Mouse (Mus musculus) heart, adult 11 months (tissue): Measurements from ENCODE around the gene Mylk2.

Source experiments
- DNase-seq: peaks from one replicate; pipeline ENCODE4 v3.0.0; 2022

The Mylk2 gene

DNA sequence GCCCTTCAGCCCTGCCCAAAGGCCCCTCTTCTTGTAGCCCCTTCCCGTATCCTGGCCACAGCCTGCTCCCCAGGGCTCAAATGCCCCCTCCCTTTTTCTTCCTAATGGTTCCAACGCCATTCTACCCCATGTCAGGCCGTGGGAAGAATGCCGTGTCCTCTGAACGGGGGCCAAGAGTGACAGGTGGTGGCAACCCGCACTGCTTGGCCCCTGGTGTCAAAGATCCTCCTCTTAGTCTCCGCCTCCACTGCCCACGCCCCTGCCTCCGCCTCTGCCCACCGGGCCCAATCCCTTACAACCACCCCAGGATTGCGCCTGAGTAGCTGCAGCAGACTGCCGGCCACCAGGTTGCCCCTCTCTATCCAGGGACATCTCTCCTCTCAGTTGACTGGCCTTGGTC, at the start of gene Mylk2:
Gene Mylk2 (plus strand): TSS at position 322 of the 400 bp plus-strand sequence.
- no peak for DNase-seq

DNA sequence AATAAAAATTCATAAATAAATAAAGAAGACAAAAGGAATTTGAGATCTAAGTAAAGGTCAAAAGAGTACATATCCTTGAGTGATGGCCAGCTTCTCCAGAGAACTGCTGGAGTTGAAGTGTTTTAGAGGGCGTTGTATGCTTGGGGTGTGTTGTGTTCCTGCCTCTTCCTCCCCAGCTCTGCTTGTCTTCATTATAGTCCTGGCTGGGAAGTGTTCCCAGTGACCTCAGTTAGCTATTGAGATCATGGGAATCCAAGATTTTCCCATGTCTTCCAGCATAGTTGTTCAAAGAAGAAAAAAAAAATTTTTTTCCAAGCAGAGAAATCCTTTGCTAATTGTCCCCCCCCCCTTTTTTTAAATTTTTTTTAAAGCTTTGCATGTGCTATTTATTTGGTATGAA, 49.3 kb upstream of the Mylk2 start:
- peak; percentile 88 for DNase-seq

DNA sequence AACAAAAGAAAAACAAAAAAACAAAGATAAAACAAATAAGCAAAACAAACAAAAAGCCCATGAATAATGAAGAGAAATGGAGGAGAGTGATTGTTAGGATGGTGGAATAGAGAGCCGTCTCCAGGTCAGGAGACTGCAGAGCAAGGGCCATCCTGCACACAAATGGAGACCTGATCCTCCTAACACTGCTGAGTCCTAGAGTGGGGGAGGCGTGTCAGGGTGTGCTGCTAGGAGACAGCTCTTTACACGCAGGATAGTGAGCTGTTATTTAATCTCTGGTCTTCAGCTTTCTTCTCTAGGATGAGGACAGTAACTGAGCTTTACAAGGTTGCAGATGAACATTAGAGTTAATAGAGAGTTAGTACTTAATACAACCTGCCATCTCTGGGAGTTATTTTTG, 48.5 kb upstream of the Mylk2 start:
- peak; percentile 46 for DNase-seq

DNA sequence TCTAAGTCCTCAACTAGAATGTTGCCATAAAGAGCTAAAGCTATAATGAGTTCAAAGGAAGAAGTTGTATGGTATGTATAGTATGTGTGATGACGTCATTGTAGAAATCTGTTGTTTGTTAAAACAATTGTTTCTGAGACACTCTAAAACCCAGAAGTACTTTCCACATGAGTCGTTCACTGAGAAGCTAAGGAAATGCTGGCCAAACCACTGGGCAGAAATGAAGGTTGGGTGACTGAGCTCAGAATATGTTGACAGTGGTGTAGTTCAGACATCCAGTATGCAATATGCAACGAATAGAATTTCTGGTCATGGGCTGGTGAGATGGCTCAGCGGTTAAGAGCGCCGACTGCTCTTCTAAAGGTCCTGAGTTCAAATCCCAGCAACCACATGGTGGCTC, 47.8 kb upstream of the Mylk2 start:
- peak; percentile 16 for DNase-seq

DNA sequence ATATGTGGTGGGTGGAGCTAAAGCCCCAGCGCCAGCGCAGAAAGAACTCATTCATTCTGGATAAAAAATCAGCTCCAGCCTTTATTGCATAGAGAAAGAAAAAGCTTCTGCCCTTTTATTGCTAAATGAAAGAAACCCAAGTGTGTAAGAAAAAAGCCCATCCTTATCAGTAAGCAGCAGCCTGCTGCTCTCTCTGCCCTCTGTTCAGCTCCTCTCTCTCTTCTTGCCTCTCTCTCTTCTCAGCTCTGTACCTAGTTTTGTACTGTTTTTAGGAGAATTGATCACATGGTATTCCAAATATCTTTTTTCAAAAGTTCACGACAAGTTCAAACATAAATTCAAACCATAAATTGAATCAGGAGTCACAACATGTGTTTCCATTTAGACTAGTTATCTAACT, 32.9 kb upstream of the Mylk2 start:
- DNase-seq = no peak

GRCm38 (mm10) chr2:152880898-152881297, 30.3 kb upstream of the Mylk2 start:
- DNase-seq = peak; percentile 81

GRCm38 (mm10) chr2:152884101-152884645, 27.0 kb upstream of the Mylk2 start:
- DNase-seq = peak; percentile 83

DNA sequence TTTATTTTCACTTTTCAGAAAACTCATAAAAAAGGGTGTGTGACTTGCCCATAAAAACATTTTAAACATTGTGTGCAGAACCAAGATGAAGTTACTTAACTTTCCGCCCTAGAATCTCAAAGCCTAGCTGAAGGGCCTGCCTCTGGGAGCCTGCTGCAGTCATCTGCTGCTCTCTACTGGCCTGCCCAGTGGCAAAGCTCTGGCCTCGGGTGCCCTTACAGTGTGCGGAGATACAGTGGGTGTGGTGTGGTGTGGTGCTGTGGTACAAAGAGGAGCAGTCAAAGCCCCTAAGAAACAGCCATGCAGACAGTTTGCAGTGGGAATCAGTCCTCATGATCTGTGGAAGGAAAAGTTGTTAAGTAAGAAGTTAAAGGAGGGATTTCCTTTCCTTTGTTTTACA, 23.9 kb upstream of the Mylk2 start:
- DNase-seq = peak; percentile 44

DNA sequence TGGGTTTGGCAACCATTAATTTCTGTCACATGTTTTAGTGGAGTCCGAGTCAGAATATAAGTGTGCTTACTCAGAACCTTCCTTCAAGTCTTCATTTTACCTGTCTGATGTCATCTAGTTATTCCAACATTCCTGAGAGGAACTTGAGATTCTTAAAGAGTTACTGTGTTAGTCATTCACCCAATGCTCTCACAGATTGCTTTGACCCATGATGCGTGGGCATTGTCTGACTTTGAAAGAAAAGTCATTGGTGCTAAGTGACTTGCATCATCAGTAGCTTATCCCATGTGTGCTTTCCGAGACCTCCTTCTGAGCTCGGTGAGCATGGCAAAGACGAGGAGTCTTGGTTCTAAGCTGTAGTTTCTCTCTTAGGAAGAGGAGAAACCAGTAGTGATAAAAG, 22.4 kb upstream of the Mylk2 start:
- no peak for DNase-seq

DNA sequence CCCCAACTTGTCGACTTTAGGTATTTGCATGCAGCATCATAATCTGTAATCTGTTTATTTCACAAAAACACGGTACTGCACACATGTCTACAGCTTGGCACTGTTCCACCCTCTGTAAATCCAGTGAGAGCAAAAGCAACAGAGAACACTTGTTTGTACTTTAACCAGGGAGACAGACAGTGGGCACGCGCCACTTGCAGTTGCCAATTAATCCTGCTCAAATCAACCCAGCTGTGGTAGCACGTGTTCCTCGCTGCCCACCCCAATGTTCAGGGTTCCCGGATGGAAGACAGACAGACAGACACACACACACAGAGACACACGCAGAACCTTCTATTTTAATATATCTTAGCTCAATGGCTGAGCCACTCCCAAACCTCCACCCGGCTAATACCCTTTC, 15.3 kb upstream of the Mylk2 start:
- peak; percentile 70 for DNase-seq

DNA sequence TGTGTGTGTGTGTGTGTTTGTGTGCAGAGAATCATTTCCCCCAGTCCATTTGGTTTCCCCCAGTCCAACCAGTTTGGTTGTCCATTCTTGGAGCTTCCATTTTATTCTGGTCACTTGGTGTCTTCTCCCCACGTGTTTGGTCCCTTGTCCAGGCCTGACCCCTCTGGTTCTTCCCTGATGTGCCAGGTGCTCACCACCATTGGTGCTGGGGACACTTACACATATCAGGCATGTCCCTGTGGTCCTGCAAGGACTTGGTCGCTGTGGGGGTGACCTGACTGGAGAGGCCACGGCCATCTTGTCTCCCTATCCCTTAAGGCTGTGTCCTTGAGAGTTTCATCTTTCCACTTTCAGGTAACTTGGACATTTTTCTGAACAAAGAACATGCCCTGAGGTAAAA, 14.2 kb upstream of the Mylk2 start:
- DNase-seq = peak; percentile 61

GRCm38 (mm10) chr2:152899011-152899410, 12.1 kb upstream of the Mylk2 start:
- DNase-seq = no peak

GRCm38 (mm10) chr2:152901296-152901695, 9.9 kb upstream of the Mylk2 start:
- DNase-seq = peak; percentile 80

DNA sequence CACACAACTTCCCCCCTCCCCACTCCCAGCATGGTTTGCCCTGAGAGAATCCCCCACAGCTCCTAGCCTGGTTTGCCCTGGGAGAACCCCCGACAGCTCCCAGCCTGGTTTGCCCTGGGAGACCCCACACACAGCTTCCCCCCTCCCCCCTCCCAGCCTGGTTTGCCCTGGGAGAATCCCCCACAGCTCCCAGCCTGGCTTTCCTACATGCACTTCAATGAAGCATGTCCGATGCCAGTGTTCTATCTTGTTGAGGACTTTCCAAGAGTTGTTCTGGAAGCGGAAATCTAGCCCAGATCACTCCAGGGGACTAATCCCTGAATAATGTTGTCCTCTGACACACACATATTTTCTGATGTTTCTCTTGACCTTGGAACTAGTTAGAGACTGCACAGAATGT, 8.5 kb upstream of the Mylk2 start:
- no peak for DNase-seq

DNA sequence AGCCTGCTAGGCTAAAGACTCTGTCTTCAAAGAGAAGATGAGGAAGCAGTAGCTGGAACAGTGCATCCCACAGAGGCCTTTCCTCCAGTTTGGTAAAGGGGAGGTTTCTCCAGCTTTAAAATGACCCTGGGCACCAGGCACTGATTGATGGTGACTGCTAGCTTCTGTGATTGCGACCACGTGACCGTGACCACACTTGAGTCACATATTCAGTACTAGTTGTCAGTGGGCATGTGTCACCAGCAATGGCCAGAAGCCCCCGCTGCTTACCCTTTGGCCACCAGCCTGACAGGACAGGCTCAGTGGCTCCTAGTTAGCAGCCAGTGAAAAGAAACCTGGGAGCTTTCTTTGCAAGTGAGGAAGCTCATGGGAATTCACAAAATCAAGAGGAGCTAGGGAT, 7.6 kb upstream of the Mylk2 start:
- DNase-seq = no peak

DNA sequence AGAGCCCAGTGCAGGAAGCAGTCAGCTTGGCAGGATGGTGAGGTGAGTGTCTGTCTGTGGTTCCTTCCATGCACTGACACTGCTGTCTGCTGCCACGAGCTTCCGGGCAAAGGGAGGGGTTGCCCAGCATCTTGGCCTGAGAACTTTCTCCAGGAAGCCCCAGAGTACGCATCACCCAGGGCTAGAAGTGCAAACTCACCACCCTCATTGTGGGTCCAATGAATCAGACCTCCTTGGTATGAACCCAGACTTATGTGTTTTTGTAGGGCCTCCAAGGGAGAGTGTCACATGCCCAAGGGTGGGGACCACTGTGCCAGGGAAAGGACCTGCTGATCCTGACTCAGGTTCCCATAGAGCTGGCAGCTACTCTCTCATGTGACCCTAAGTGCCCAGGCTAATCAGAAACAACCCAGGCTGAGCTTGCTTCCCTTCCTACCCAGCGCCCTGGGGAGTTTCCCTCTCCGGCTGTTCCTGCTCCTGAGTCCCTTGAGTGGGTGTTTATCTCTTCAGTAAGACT, 7.0 kb upstream of the Mylk2 start:
- DNase-seq = peak; percentile 97

GRCm38 (mm10) chr2:152905036-152905829, 5.9 kb upstream of the Mylk2 start:
- DNase-seq = peak; percentile 94

DNA sequence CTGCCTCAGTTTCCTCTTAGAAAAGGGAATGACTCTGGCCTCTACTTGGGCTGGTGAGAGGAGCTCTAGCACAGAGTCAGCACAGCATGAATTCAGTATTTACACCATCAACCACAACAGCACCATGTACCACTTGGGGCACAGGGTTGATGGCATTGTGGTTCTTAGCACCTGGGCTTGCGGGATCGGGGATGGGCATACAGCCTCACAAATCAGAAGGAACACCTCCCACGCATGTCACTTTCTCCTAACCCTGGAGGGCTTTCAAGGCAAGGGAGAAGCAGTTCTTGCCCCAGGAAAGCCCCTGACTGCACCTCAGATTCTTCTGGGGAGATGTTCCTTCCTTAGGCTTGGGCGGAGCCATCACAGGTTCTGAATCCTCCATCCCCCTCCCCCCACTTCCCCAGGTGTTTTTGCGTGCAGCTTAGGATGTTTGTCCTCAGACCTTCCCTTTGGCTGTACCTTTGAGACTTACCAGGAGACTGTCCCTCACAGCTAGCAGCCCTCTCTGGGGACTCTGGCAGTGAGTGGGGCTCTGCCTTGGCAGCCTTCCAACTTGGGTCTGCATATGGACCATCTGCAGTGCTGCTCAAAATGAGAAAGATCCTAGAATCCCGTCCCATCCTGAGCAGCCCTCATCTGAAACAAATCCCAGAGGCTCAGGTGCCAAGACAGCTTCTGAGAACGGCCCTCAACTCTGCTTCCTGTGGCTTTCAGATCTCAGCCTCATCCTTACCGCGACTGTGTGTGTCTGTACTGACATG, 4.7 kb upstream of the Mylk2 start:
- no peak for DNase-seq

- DNase-seq = no peak
Observed at GRCm38 (mm10) chr2:152907114-152907943, 3.8 kb upstream of the Mylk2 start.

GRCm38 (mm10) chr2:152909848-152910247, 1.3 kb upstream of the Mylk2 start:
- no peak for DNase-seq

- peak; percentile 87 for DNase-seq
Observed at GRCm38 (mm10) chr2:152911432-152911831, 280 bp downstream of the Mylk2 start.

DNA sequence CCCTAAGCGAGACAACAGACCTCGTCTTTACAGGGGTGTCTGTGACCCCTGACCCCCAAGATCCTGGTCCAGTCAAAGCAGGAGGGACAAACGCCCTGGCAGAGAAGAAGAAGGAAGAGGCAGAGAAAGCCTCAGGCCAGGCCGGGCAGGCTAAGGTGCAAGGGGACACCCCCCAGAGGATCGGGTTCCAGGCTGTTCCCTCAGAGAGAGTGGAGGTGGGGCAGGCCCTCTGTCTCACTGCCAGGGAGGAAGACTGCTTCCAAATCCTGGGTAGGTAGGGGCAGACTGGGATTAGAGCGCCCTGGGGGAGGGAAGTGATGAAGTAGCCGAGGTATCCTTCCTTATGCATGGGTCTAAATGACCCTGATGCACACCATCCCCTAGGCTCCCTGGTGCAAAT, 2.3 kb downstream of the Mylk2 start:
- peak; percentile 94 for DNase-seq
